Mouse (Mus musculus) stomach, embryonic 14.5 days (tissue): ENCODE measurements around the gene Srgap3. TPM values are rescaled to one million over a fixed set of nuclear protein-coding genes. Genes with fewer than 3 reads are reported as not detected.
A peak's percentile ranks its signal among the peaks of the same experiment; 100 is the strongest.

ENCODE experiments used
- ATAC-seq: fragments of 200-750 bp; cut with Nextera tagmentation; 2 replicates; pipeline ENCODE4 v1.8.0; 2017; ENCODE audit warnings: low read depth, moderate TSS enrichment; ENCODE audit not compliant: insufficient number of reproducible peaks, insufficient read depth, low FRiP score
- H3K27ac ChIP-seq: fragments of 300-500 bp; sonication (generic); 2 replicates; pipeline ENCODE4 v1.5.1; 2014; ENCODE audit warnings: mild to moderate bottlenecking, low read length, moderate library complexity, mixed read lengths
- H3K27me3 ChIP-seq: fragments of 300-500 bp; sonication (generic); 2 replicates; pipeline ENCODE4 v1.6.1; 2014; ENCODE audit warnings: low read length, control low read depth, mixed read lengths; ENCODE audit not compliant: control insufficient read depth, insufficient read depth
- H3K36me3 ChIP-seq: fragments of 300-500 bp; sonication (generic); 2 replicates; pipeline ENCODE4 v1.6.1; 2014; ENCODE audit warnings: mild to moderate bottlenecking, control low read depth, low read length, moderate library complexity, mixed read lengths; ENCODE audit not compliant: control insufficient read depth, insufficient read depth
- H3K4me1 ChIP-seq: fragments of 300-500 bp; sonication (generic); 2 replicates; pipeline ENCODE4 v1.6.1; 2014; ENCODE audit warnings: low read length, control low read depth, mixed read lengths; ENCODE audit not compliant: control insufficient read depth, insufficient read depth
- H3K4me2 ChIP-seq: fragments of 300-500 bp; sonication (generic); replicated peaks from 2 replicates; pipeline ENCODE4 v1.6.1; 2014; ENCODE audit warnings: low read depth, low read length, control low read depth
- H3K4me3 ChIP-seq: fragments of 300-500 bp; sonication (generic); 2 replicates; pipeline ENCODE4 v1.5.1; 2014; ENCODE audit warnings: low read depth, low read length, control low read depth
- H3K9ac ChIP-seq: fragments of 300-500 bp; sonication (generic); replicated peaks from 2 replicates; pipeline ENCODE4 v1.6.1; 2014; ENCODE audit warnings: low read depth, mild to moderate bottlenecking, control low read depth, low read length, moderate library complexity, mixed read lengths
- H3K9me3 ChIP-seq: fragments of 300-500 bp; sonication (generic); 2 replicates; pipeline ENCODE4 v1.6.1; 2016; ENCODE audit warnings: low read depth, low read length, control low read depth; ENCODE audit not compliant: control insufficient read depth
- WGBS: fragments of 180-500 bp; shearing (Covaris S2); extraction: QIAGEN DNeasy Blood & Tissue Kit; methylation state at CpG from one replicate; pipeline ENCODE4 v1.1.7; 2014; 5-methylcytosine and 5-hydroxymethylcytosine counted together
- polyA plus RNA-seq: library from polyadenylated mRNA; unstranded; fragments of >200 nt; fragmentation: Nextera tagmentation; extraction: Ambion mirVana; gene quantifications from 2 replicates; pipeline ENCODE4 v1.2.1, GENCODE M21; 2014

Srgap3 gene
- polyA plus RNA-seq, 1 experiment from 2014 or later, result 15.3 TPM

- Histone ChIP-seq H3K27me3 (no peaks in the 10 kb centered on the region), H3K36me3 (peaks cover 6% of the 10 kb centered on the region; the same call in 1 of the 2 replicates), H3K4me1 (no peaks in the 10 kb centered on the region), H3K27ac (no peak overlapping the region), H3K9ac (no peak overlapping the region), H3K9me3 (no peaks in the 10 kb centered on the region), H3K4me2 (no peak overlapping the region), H3K4me3 (no peak overlapping the region)
- ATAC-seq, result no peak
- WGBS, result 87% methylated on average over 3 of the region's 3 CpGs
These were observed 207.4 kb downstream of the Srgap3 start for GRCm38 (mm10) chr6:112739635-112740034.

DNA sequence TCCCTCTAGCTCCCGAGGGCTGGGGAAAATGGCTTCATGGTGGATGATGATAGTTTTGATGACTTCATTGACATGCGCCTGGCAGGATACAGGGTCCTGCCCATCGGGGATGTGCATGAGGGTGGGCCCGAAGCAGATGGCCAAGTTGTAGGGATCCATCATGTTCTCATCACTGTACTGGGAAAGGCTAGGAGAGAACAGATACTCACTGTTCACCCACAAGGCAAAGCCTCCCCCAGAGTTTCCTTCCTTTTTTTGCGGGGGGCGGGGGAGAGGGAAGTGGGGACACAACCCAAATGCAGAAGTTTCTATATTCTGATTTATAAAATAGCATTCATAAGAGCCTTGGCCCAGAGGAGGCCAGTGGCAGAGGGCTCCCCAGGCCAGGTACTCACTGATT is 208.1 kb downstream of the Srgap3 start:
- no peaks in the 10 kb centered on the region for H3K9me3 ChIP-seq
- ATAC-seq, result no peak
- H3K4me1 ChIP-seq, result no peaks in the 10 kb centered on the region
- peaks cover 6% of the 10 kb centered on the region; the same call in 1 of the 2 replicates for H3K36me3 ChIP-seq
- no peak overlapping the region for H3K27ac ChIP-seq
- H3K27me3 ChIP-seq, result no peaks in the 10 kb centered on the region
- H3K4me3 ChIP-seq, result no peak overlapping the region
- H3K9ac ChIP-seq, result no peak overlapping the region
- H3K4me2 ChIP-seq, result no peak overlapping the region
- 89% methylated on average over 6 of the region's 6 CpGs for WGBS

DNA sequence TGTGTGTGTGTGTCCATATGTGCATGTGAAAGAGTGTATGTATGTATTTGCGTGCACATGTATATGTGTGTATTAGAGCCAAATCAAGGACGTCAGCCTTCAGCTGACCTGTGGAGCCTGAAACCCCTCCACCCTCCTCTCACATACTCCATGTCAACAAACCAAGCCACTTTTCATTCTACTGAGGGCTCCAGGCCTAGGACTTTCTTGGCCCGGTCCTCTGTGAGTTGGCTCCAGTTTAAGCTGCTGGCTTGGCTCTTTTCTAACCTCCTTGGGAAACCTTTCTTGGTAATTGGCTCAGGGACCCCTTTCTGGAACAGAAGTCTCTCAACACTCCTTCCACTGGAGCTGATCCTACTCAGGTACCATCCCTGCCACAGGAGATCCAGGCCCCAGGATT is 210.6 kb downstream of the Srgap3 start:
- Histone ChIP-seq H3K4me2 (no peak overlapping the region), H3K9me3 (no peaks in the 10 kb centered on the region), H3K27ac (no peak overlapping the region), H3K27me3 (no peaks in the 10 kb centered on the region), H3K4me3 (no peak overlapping the region), H3K4me1 (no peaks in the 10 kb centered on the region), H3K36me3 (peaks cover 6% of the 10 kb centered on the region; the same call in 1 of the 2 replicates), H3K9ac (no peak overlapping the region)
- ATAC-seq, result no peak
- 83% methylated on average over 3 of the region's 3 CpGs for WGBS

DNA sequence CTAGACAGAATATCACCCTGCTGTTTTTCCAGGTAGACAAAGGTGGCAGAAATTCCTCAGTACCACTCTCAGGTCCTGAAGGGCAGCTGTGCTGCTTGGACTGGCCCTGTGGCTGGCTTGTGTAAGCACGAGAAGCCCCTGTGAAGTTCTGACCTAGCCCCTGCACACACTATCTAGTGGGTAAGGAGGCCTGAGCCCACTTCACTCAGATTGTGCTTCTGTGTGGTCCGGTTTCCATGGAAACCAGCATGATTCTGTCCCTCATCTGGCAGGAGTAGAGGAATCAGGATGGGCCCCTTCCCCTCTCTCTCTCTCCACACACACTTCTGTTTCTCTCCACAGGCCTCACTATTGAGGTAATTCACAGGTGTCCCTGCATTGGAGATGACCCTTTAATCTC is 212.0 kb downstream of the Srgap3 start:
- Histone ChIP-seq H3K4me3 (no peak overlapping the region), H3K36me3 (peaks cover 6% of the 10 kb centered on the region; the same call in 1 of the 2 replicates), H3K27ac (no peak overlapping the region), H3K27me3 (no peaks in the 10 kb centered on the region), H3K4me1 (no peaks in the 10 kb centered on the region), H3K4me2 (no peak overlapping the region), H3K9me3 (no peaks in the 10 kb centered on the region), H3K9ac (no peak overlapping the region)
- WGBS, result 74% methylated on average over 2 of the region's 2 CpGs
- no peak for ATAC-seq

DNA sequence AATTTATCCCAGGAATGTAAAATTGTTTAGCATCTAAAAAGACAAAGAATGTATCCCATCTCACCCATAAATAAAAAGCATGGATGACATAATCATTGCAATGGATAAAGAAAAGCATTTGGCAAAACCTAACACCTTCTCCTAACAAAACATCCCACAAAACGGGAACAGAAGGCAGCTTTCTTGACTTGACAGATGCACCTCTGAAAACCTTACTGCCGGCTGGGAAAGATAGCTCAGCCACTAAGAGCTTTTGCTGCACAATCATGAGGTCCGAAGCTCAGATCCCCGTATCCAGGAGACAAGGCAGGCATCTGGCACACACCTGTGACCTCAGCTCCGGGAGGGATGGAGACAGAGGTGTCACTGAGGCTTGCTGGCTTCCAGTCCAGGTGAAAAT is 213.1 kb downstream of the Srgap3 start:
- 52% methylated on average over 5 of the region's 5 CpGs for WGBS
- peaks cover 6% of the 10 kb centered on the region; the same call in 1 of the 2 replicates for H3K36me3 ChIP-seq
- no peak overlapping the region for H3K4me2 ChIP-seq
- no peak overlapping the region for H3K9ac ChIP-seq
- no peaks in the 10 kb centered on the region for H3K9me3 ChIP-seq
- no peaks in the 10 kb centered on the region for H3K27me3 ChIP-seq
- no peaks in the 10 kb centered on the region for H3K4me1 ChIP-seq
- ATAC-seq, result no peak
- no peak overlapping the region for H3K27ac ChIP-seq
- no peak overlapping the region for H3K4me3 ChIP-seq

DNA sequence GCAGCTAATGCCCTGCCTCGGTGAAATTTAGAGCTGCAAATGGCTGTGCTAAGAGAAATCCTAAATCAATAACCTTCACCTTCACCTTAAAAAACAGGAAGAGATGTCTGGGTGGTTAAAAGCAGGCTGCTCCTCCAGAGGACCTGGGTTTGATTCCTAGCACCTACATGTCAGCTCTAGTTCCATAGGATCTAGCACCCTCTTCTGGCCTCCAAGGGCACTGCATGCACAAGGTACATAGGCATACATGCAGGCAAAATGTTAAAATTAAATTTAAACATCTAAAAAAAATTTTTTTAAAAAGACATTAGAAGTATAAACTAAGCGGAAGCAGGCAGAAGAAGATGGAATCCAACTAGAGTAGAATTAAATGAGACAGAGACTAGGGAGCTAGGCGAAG is 214.6 kb downstream of the Srgap3 start:
- no peak for ATAC-seq
- Histone ChIP-seq H3K9ac (no peak overlapping the region), H3K36me3 (peaks cover 6% of the 10 kb centered on the region; the same call in 1 of the 2 replicates), H3K4me1 (0 out of 2 replicates have a peak, but pooled peaks cover 5% of the 10 kb centered on the region), H3K27me3 (no peaks in the 10 kb centered on the region), H3K4me2 (no peak overlapping the region), H3K27ac (no peak overlapping the region), H3K9me3 (no peaks in the 10 kb centered on the region), H3K4me3 (no peak overlapping the region)
- WGBS, result 94% methylated on average over 3 of the region's 3 CpGs

DNA sequence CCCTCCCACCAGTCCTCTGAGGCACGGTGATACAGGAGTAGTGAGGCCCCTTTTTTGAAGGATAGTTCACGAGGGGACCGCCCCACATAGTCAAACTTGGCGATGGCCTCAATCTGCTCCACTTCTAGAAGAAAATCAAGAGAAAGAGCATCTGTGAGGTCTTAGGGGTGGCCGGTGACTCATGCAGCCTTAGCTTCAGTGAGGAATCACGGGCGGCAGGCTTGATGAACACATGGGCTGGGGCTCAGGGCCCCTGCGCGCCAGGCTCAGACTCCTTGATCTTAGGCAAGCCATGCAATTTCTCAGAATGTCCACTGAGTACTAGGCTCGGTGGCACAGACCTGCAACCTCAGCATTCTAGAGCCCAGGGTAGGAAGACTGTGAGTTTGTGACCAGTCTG is 215.7 kb downstream of the Srgap3 start:
- no peak for ATAC-seq
- Histone ChIP-seq H3K4me3 (no peak overlapping the region), H3K27me3 (no peaks in the 10 kb centered on the region), H3K4me2 (no peak overlapping the region), H3K9ac (no peak overlapping the region), H3K27ac (no peak overlapping the region), H3K4me1 (0 out of 2 replicates have a peak, but pooled peaks cover 5% of the 10 kb centered on the region), H3K36me3 (peaks cover 6% of the 10 kb centered on the region; the same call in 1 of the 2 replicates), H3K9me3 (no peaks in the 10 kb centered on the region)
- 95% methylated on average over 10 of the region's 10 CpGs for WGBS

GRCm38 (mm10) chr6:112728760-112729422 is 218.2 kb downstream of the Srgap3 start:
- ATAC-seq, result peak; percentile 94
- 5% methylated on average over 17 of the region's 17 CpGs for WGBS
- H3K4me1 ChIP-seq, result 0 out of 2 replicates have a peak, but pooled peaks cover 5% of the 10 kb centered on the region
- H3K4me3 ChIP-seq, result peak overlapping the region; percentile 19
- no peaks in the 10 kb centered on the region for H3K27me3 ChIP-seq
- H3K27ac ChIP-seq, result peak overlapping the region; percentile 39; the same call in 1 of the 2 replicates
- H3K36me3 ChIP-seq, result no peaks in the 10 kb centered on the region
- H3K9me3 ChIP-seq, result no peaks in the 10 kb centered on the region
- H3K9ac ChIP-seq, result no peak overlapping the region
- H3K4me2 ChIP-seq, result peak overlapping the region; percentile 31
